Mouse (Mus musculus) spleen, postnatal 36 days (tissue): ENCODE measurements around the gene Gm3182.
"Not testable (repeated sequence)": the region's sequence is repeated elsewhere in the genome, so short reads cannot be mapped to it uniquely, and the experiment has no call there.

Experiments used
- DNase-seq, 2 experiments: peaks; one replicate each; pipeline ENCODE4 v3.0.0; 2022; ENCODE audit warnings: low spot score in 2 of 2, mixed read lengths in 1 of 2

Gene Gm3182

DNA sequence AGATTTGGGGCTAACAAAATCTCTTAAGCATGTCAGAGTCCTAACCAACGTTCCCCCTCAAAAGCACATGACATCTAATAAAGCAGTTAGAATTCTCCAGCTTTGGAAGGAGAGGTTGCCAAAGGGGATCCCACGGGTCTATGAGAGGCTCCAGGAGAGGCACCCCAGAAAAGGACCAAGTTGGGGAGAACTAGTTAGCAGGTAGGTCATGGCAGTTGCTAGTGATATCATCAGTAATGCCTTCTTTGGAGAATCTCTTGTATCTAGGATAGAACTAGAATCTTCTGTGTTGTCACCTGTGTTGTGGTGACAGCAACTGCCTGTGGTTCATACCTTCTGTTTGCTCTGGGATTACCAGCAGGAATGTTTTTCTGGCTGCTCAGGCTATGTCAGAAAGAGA, at the start of gene Gm3182:
Gm3182 (plus strand) TSS at position 301 of the 400 bp plus-strand sequence.
- DNase-seq: not testable (repeated sequence)

DNA sequence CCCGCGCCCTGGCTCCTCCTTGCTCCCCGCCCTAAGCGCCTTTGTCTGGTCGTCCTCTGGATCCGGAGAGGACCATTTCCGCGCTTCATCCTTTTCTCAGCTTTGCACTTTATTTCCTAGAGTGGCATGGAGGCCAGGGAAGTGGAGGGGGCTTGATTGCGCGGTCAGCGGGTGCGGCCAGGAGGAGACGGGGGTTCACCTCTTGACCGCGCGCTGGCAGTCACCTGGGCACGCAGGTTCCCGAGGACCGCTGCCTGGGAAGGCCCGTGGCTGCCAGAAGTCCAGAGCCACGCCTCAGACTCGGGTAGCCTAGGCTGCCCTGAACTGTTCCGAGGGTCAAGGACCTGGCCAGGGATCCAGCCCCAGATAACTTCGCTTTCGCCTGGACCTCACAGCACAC, 17.9 kb downstream of the Gm3182 start:
- not testable (repeated sequence) for DNase-seq
